Mouse (Mus musculus) C2C12 (cell line): ENCODE measurements around the gene Mrpl37.

Source experiments
- CTCF ChIP-seq: IDR thresholded peaks from one replicate; pipeline ENCODE4 v1.5.1; 2011; ENCODE audit not compliant: control insufficient read depth, insufficient read depth, insufficient read length
- MYOD1 ChIP-seq: IDR thresholded peaks from one replicate; pipeline ENCODE4 v1.6.1; 2011; ENCODE audit warnings: low read depth; ENCODE audit not compliant: control insufficient read depth, insufficient read length

GRCm38 (mm10) chr4:107066252-107067124 lies at the start of gene Mrpl37, which contains the start of gene Cyb5rl:
- no peak for TF ChIP-seq CTCF
- TF ChIP-seq MYOD1: no peak
